Mouse (Mus musculus) adrenal gland, adult (tissue): ENCODE data around the gene Col4a2.

Source experiments
- DNase-seq, 2 experiments: peaks; one replicate each; pipeline ENCODE4 v3.0.0; 2022 to 2023; ENCODE audit warnings: low spot score in 1 of 2; ENCODE audit not compliant: inconsistent age in 2 of 2

The Col4a2 gene

GRCm38 (mm10) chr8:11377391-11378210 lies 65.0 kb downstream of the Col4a2 start:
- DNase-seq = no peak

- peak in 1 of 2 experiments; percentile 40 for DNase-seq
These were observed 67.0 kb downstream of the Col4a2 start for GRCm38 (mm10) chr8:11379590-11379989.

- DNase-seq = no peak
These were observed 68.9 kb downstream of the Col4a2 start for GRCm38 (mm10) chr8:11381544-11381943.

- peak; percentile 92 to 95 for DNase-seq
These were observed 69.6 kb downstream of the Col4a2 start for GRCm38 (mm10) chr8:11382059-11382810.

GRCm38 (mm10) chr8:11382933-11383332 lies 70.3 kb downstream of the Col4a2 start:
- peak in 1 of 2 experiments; percentile 75 for DNase-seq

GRCm38 (mm10) chr8:11383379-11383778 lies 70.8 kb downstream of the Col4a2 start:
- DNase-seq = no peak

- DNase-seq = peak in 1 of 2 experiments; percentile 80
These were observed 72.2 kb downstream of the Col4a2 start for GRCm38 (mm10) chr8:11384841-11385240.

GRCm38 (mm10) chr8:11385272-11385905 lies 72.8 kb downstream of the Col4a2 start:
- DNase-seq = no peak

- no peak for DNase-seq
These were observed 74.7 kb downstream of the Col4a2 start for GRCm38 (mm10) chr8:11387282-11387681.

- no peak for DNase-seq
These were observed 76.9 kb downstream of the Col4a2 start for GRCm38 (mm10) chr8:11389275-11390050.

GRCm38 (mm10) chr8:11392739-11393138 lies 80.1 kb downstream of the Col4a2 start:
- peak; percentile 81 to 96 for DNase-seq

GRCm38 (mm10) chr8:11393161-11393560 lies 80.6 kb downstream of the Col4a2 start:
- DNase-seq = no peak

- DNase-seq = no peak
These were observed 81.0 kb downstream of the Col4a2 start for GRCm38 (mm10) chr8:11393607-11394006.

- no peak for DNase-seq
These were observed 82.2 kb downstream of the Col4a2 start for GRCm38 (mm10) chr8:11394773-11395172.

GRCm38 (mm10) chr8:11395601-11396000 lies 83.0 kb downstream of the Col4a2 start:
- DNase-seq = no peak

- no peak for DNase-seq
These were observed 83.5 kb downstream of the Col4a2 start for GRCm38 (mm10) chr8:11396111-11396510.

- no peak for DNase-seq
These were observed 84.5 kb downstream of the Col4a2 start for GRCm38 (mm10) chr8:11397126-11397525.

- no peak for DNase-seq
These were observed 87.1 kb downstream of the Col4a2 start for GRCm38 (mm10) chr8:11399706-11400105.

- peak in 1 of 2 experiments; percentile 56 for DNase-seq
These were observed 87.6 kb downstream of the Col4a2 start for GRCm38 (mm10) chr8:11400244-11400643.

GRCm38 (mm10) chr8:11401183-11401582 lies 88.6 kb downstream of the Col4a2 start:
- no peak for DNase-seq

- no peak for DNase-seq
These were observed 89.6 kb downstream of the Col4a2 start for GRCm38 (mm10) chr8:11402220-11402619.
